Mouse (Mus musculus): ENCODE measurements around the gene Trpv5.

GRCm38 (mm10) chr6:41646220-41646619 is 34.3 kb downstream of the Trpv5 start:
- TF ChIP-seq CTCF (IDR thresholded peaks at IDR 0.05; ENCODE audit: extremely low read depth, insufficient read depth, low read length), result no peak
- TF ChIP-seq POLR2A (IDR thresholded peaks at IDR 0.05; ENCODE audit: extremely low read depth, insufficient read depth, low read length), result no peak

Data from cortical plate, adult 2 months (tissue).